Mouse (Mus musculus) limb, embryonic 14.5 days (tissue): ENCODE measurements around the gene Slc27a4. TPM values are rescaled to one million over a fixed set of nuclear protein-coding genes. Genes with fewer than 3 reads are reported as not detected.
A peak's percentile ranks its signal among the peaks of the same experiment; 100 is the strongest.

ENCODE experiments used
- ATAC-seq: fragments of 200-750 bp; cut with Nextera tagmentation; 2 replicates; pipeline ENCODE4 v1.8.0; 2017; ENCODE audit warnings: low read depth, moderate number of reproducible peaks, moderate TSS enrichment; ENCODE audit not compliant: low FRiP score
- DNase-seq: peaks from one replicate; pipeline ENCODE4 v3.0.0-alpha.2; 2015; ENCODE audit warnings: low spot score
- H3K27ac ChIP-seq: fragments of 300-500 bp; sonication (generic); replicated peaks from 2 replicates; pipeline ENCODE4 v1.5.1; 2014; ENCODE audit warnings: low read depth, mild to moderate bottlenecking, low read length, moderate library complexity, mixed read lengths
- H3K27me3 ChIP-seq: fragments of 300-500 bp; sonication (generic); 2 replicates; pipeline ENCODE4 v1.6.1; 2014; ENCODE audit warnings: low read length, mixed read lengths; ENCODE audit not compliant: control insufficient read depth, insufficient read depth
- H3K36me3 ChIP-seq: fragments of 300-500 bp; sonication (generic); 2 replicates; pipeline ENCODE4 v1.6.1; 2014; ENCODE audit warnings: mild to moderate bottlenecking, low read length, moderate library complexity, mixed read lengths; ENCODE audit not compliant: control insufficient read depth, insufficient read depth
- H3K4me1 ChIP-seq: fragments of 300-500 bp; sonication (generic); 2 replicates; pipeline ENCODE4 v1.6.1; 2014; ENCODE audit warnings: antibody characterized with exemption, low read length, mixed read lengths; ENCODE audit not compliant: control insufficient read depth, insufficient read depth
- H3K4me2 ChIP-seq: fragments of 300-500 bp; sonication (generic); replicated peaks from 2 replicates; pipeline ENCODE4 v1.6.1; 2014; ENCODE audit warnings: low read depth, mild to moderate bottlenecking, low read length, moderate library complexity; ENCODE audit not compliant: severe bottlenecking
- H3K4me3 ChIP-seq: fragments of 300-500 bp; sonication (generic); replicated peaks from 2 replicates; pipeline ENCODE4 v1.5.1; 2014; ENCODE audit warnings: low read length
- H3K9ac ChIP-seq: fragments of 300-500 bp; sonication (generic); 2 replicates; pipeline ENCODE4 v1.6.1; 2014; ENCODE audit warnings: mild to moderate bottlenecking, low read depth, low read length, moderate library complexity; ENCODE audit not compliant: severe bottlenecking
- H3K9me3 ChIP-seq: fragments of 300-500 bp; sonication (generic); 2 replicates; pipeline ENCODE4 v1.6.1; 2016; ENCODE audit warnings: low read length; ENCODE audit not compliant: control insufficient read depth
- POLR2A ChIP-seq: fragments of 200-500 bp; IDR thresholded peaks from 2 replicates; pipeline ENCODE4 v1.8.0; 2012; ENCODE audit warnings: inconsistent platforms, mild to moderate bottlenecking, moderate library complexity, borderline replicate concordance; ENCODE audit not compliant: insufficient read depth, insufficient read length; ENCODE audit errors: extremely low read depth
- WGBS: fragments of 180-500 bp; shearing (Covaris S2); extraction: QIAGEN DNeasy Blood & Tissue Kit; methylation state at CpG from one replicate; pipeline ENCODE4 v1.1.7; 2014; 5-methylcytosine and 5-hydroxymethylcytosine counted together
- polyA plus RNA-seq, 2 experiments: library from polyadenylated mRNA; depleted of rRNA in 1 of 2; stranded (reverse) in 1 of 2; unstranded in 1 of 2; fragments of >200 nt; fragmentation: Nextera tagmentation in 1 of 2; extraction: Ambion mirVana in 1 of 2; gene quantifications; 2 replicates each; pipeline versions ENCODE4 v1.2.1 to v1.2.3; 2012 to 2014

Gene Slc27a4
- polyA plus RNA-seq, 2 experiments: 17.1 to 24.0 TPM

GRCm38 (mm10) chr2:29803400-29803831, 982 bp downstream of the Slc27a4 start:
- Histone ChIP-seq H3K4me2 (peak overlapping the region; percentile 77), H3K27ac (no peak overlapping the region), H3K4me3 (peak overlapping the region; percentile 80), H3K36me3 (peaks cover 35% of the 10 kb centered on the region), H3K4me1 (peaks cover 12% of the 10 kb centered on the region), H3K27me3 (no peaks in the 10 kb centered on the region), H3K9ac (peak overlapping the region; percentile 75), H3K9me3 (no peaks in the 10 kb centered on the region)
- 28% methylated on average over 6 of the region's 6 CpGs for WGBS
- no peak for ATAC-seq
- DNase-seq: no peak
- no peak for TF ChIP-seq POLR2A

GRCm38 (mm10) chr2:29815678-29816371, 13.4 kb downstream of the Slc27a4 start:
- ATAC-seq: no peak
- peaks cover 58% of the 10 kb centered on the region for H3K36me3 ChIP-seq

GRCm38 (mm10) chr2:29817426-29818232, 15.2 kb downstream of the Slc27a4 start:
- H3K4me3 ChIP-seq: no peak overlapping the region
- no peaks in the 10 kb centered on the region for H3K9me3 ChIP-seq
- peaks cover 41% of the 10 kb centered on the region for H3K36me3 ChIP-seq
- H3K27me3 ChIP-seq: no peaks in the 10 kb centered on the region
- no peak overlapping the region for H3K9ac ChIP-seq
- WGBS: 36% methylated on average over 8 of the region's 8 CpGs
- peak overlapping the region; percentile 24; the same call in 1 of the 2 replicates for H3K4me2 ChIP-seq
- ATAC-seq: peak; percentile 78
- DNase-seq: peak; percentile 88
- 0 out of 2 replicates have a peak overlapping the region, but pooled peaks have one; percentile 14 for H3K27ac ChIP-seq
- TF ChIP-seq POLR2A: no peak
- H3K4me1 ChIP-seq: peaks cover 10% of the 10 kb centered on the region

More at GRCm38 (mm10) chr2:29815678-29816371, 13.4 kb downstream of the Slc27a4 start:
- Histone ChIP-seq H3K4me3 (no peak overlapping the region), H3K4me2 (no peak overlapping the region), H3K27ac (no peak overlapping the region), H3K4me1 (peaks cover 7% of the 10 kb centered on the region), H3K9me3 (no peaks in the 10 kb centered on the region), H3K27me3 (no peaks in the 10 kb centered on the region), H3K9ac (no peak overlapping the region)
- no peak for TF ChIP-seq POLR2A
- DNase-seq: no peak
- WGBS: 79% methylated on average over 10 of the region's 11 CpGs

- H3K4me3 ChIP-seq: no peak overlapping the region
- no peaks in the 10 kb centered on the region for H3K9me3 ChIP-seq
- no peak overlapping the region for H3K9ac ChIP-seq
- TF ChIP-seq POLR2A: no peak
- no peaks in the 10 kb centered on the region for H3K27me3 ChIP-seq
- whole genome bisulfite sequencing: 14% methylated on average over 2 of the region's 2 CpGs
- 0 out of 2 replicates have a peak overlapping the region, but pooled peaks have one; percentile 89 for H3K4me2 ChIP-seq
- DNase-seq: no peak
- peaks cover 10% of the 10 kb centered on the region for H3K4me1 ChIP-seq
- no peak for ATAC-seq
- H3K36me3 ChIP-seq: peaks cover 26% of the 10 kb centered on the region
- H3K27ac ChIP-seq: no peak overlapping the region
Measured at GRCm38 (mm10) chr2:29819363-29819762, 16.9 kb downstream of the Slc27a4 start.

GRCm38 (mm10) chr2:29820025-29820817, 17.8 kb downstream of the Slc27a4 start, which contains the start of gene Urm1:
Gene Urm1, plus strand, starts transcription at chr2:29820075.
- H3K4me2 ChIP-seq: peak within 1 kb of the TSS; percentile 89
- peak; percentile 90; the same call in 1 of the 2 replicates for TF ChIP-seq POLR2A
- peak within 1 kb of the TSS; percentile 82 for H3K9ac ChIP-seq
- 2% methylated on average over 33 of the region's 35 CpGs for WGBS
- no peaks in the 10 kb centered on the region for H3K9me3 ChIP-seq
- peaks cover 10% of the 10 kb centered on the region for H3K4me1 ChIP-seq
- no peaks in the 10 kb centered on the region for H3K27me3 ChIP-seq
- H3K4me3 ChIP-seq: peak within 1 kb of the TSS; percentile 53
- H3K36me3 ChIP-seq: peaks cover 17% of the 10 kb centered on the region
- ATAC-seq (peak; percentile 80), DNase-seq (peak; percentile 74)
- H3K27ac ChIP-seq: peak within 1 kb of the TSS; percentile 93
